Mouse (Mus musculus) kidney, embryonic 15.5 days (tissue): ENCODE results near the gene Myh14. TPM values are rescaled to one million over a fixed set of nuclear protein-coding genes. Genes with fewer than 3 reads are reported as not detected.

Source experiments
- ATAC-seq: fragments of 200-750 bp; cut with Nextera tagmentation; replicated peaks from 2 replicates; pipeline ENCODE4 v1.8.0; 2017; ENCODE audit warnings: moderate TSS enrichment; ENCODE audit not compliant: low FRiP score
- H3K27ac ChIP-seq: fragments of 300-500 bp; sonication (generic); 2 replicates; pipeline ENCODE4 v1.5.1; 2015; ENCODE audit warnings: mild to moderate bottlenecking, inconsistent platforms
- H3K27me3 ChIP-seq: fragments of 300-500 bp; sonication (generic); 2 replicates; pipeline ENCODE4 v1.6.1; 2015; ENCODE audit warnings: inconsistent platforms
- H3K36me3 ChIP-seq: fragments of 300-500 bp; sonication (generic); 2 replicates; pipeline ENCODE4 v1.6.1; 2015; ENCODE audit warnings: inconsistent platforms
- H3K4me1 ChIP-seq: fragments of 300-500 bp; sonication (generic); 2 replicates; pipeline ENCODE4 v1.6.1; 2015; ENCODE audit warnings: inconsistent platforms
- H3K4me2 ChIP-seq: fragments of 300-500 bp; sonication (generic); 2 replicates; pipeline ENCODE4 v1.6.1; 2015; ENCODE audit warnings: moderate library complexity, mild to moderate bottlenecking, inconsistent platforms
- H3K4me3 ChIP-seq: fragments of 300-500 bp; sonication (generic); replicated peaks from 2 replicates; pipeline ENCODE4 v1.5.1; 2015; ENCODE audit warnings: mild to moderate bottlenecking, inconsistent platforms
- H3K9ac ChIP-seq: fragments of 300-500 bp; sonication (generic); 2 replicates; pipeline ENCODE4 v1.6.1; 2015; ENCODE audit warnings: mild to moderate bottlenecking, inconsistent platforms
- H3K9me3 ChIP-seq: fragments of 300-500 bp; sonication (generic); replicated peaks from 2 replicates; pipeline ENCODE4 v1.6.1; 2016; ENCODE audit warnings: inconsistent platforms
- WGBS: fragments of 180-500 bp; shearing (Covaris S2); methylation state at CpG from one replicate; pipeline ENCODE4 v1.1.7; 2015; ENCODE audit warnings: mixed read lengths; 5-methylcytosine and 5-hydroxymethylcytosine counted together
- polyA plus RNA-seq: library from polyadenylated mRNA; unstranded; fragments of >200 nt; fragmentation: Nextera tagmentation; extraction: Ambion mirVana; gene quantifications from 2 replicates; pipeline ENCODE4 v1.2.1, GENCODE M21; 2015

Myh14 gene
- polyA plus RNA-seq, 1 experiment from 2014 or later = 2.7 TPM

GRCm38 (mm10) chr7:44586518-44586917, 84.1 kb downstream of the Myh14 start:
- no peak overlapping the region for H3K27ac ChIP-seq
- peaks cover 76% of the 10 kb centered on the region for H3K27me3 ChIP-seq
- no peaks in the 10 kb centered on the region for H3K36me3 ChIP-seq
- 15% methylated on average over 19 of the region's 19 CpGs for WGBS
- no peaks in the 10 kb centered on the region for H3K9me3 ChIP-seq
- peak overlapping the region; percentile 61 for H3K4me2 ChIP-seq
- H3K9ac ChIP-seq = no peak overlapping the region
- peaks cover 44% of the 10 kb centered on the region for H3K4me1 ChIP-seq
- H3K4me3 ChIP-seq = peak overlapping the region; percentile 34
- no peak for ATAC-seq

GRCm38 (mm10) chr7:44585606-44586005, 85.0 kb downstream of the Myh14 start:
- Histone ChIP-seq H3K9ac (no peak overlapping the region), H3K4me1 (peaks cover 35% of the 10 kb centered on the region), H3K4me2 (no peak overlapping the region), H3K4me3 (no peak overlapping the region), H3K27ac (no peak overlapping the region), H3K9me3 (no peaks in the 10 kb centered on the region), H3K36me3 (no peaks in the 10 kb centered on the region), H3K27me3 (peaks cover 75% of the 10 kb centered on the region)
- 95% methylated on average over 6 of the region's 6 CpGs for WGBS
- ATAC-seq = no peak

GRCm38 (mm10) chr7:44584921-44585320, 85.7 kb downstream of the Myh14 start:
- peaks cover 70% of the 10 kb centered on the region for H3K27me3 ChIP-seq
- WGBS = 90% methylated on average over 6 of the region's 6 CpGs
- no peak overlapping the region for H3K9ac ChIP-seq
- no peak overlapping the region for H3K4me3 ChIP-seq
- no peaks in the 10 kb centered on the region for H3K36me3 ChIP-seq
- ATAC-seq = no peak
- no peak overlapping the region for H3K4me2 ChIP-seq
- H3K27ac ChIP-seq = no peak overlapping the region
- no peaks in the 10 kb centered on the region for H3K9me3 ChIP-seq
- peaks cover 29% of the 10 kb centered on the region for H3K4me1 ChIP-seq

- ATAC-seq = no peak
- Histone ChIP-seq H3K4me3 (no peak overlapping the region), H3K4me2 (no peak overlapping the region), H3K4me1 (peaks cover 24% of the 10 kb centered on the region), H3K36me3 (no peaks in the 10 kb centered on the region), H3K27me3 (peaks cover 64% of the 10 kb centered on the region), H3K9ac (no peak overlapping the region), H3K27ac (no peak overlapping the region), H3K9me3 (no peaks in the 10 kb centered on the region)
- WGBS = 78% methylated on average over 4 of the region's 4 CpGs
Observed at GRCm38 (mm10) chr7:44584265-44584804, 86.3 kb downstream of the Myh14 start.

GRCm38 (mm10) chr7:44583146-44583545, 87.5 kb downstream of the Myh14 start:
- Histone ChIP-seq H3K4me3 (no peak overlapping the region), H3K27me3 (peaks cover 53% of the 10 kb centered on the region), H3K9ac (no peak overlapping the region), H3K27ac (no peak overlapping the region), H3K9me3 (no peaks in the 10 kb centered on the region), H3K4me1 (peaks cover 12% of the 10 kb centered on the region), H3K4me2 (no peak overlapping the region), H3K36me3 (no peaks in the 10 kb centered on the region)
- no peak for ATAC-seq
- WGBS = 93% methylated on average over 1 of the region's 1 CpGs

- Histone ChIP-seq H3K27ac (no peak overlapping the region), H3K9me3 (no peaks in the 10 kb centered on the region), H3K4me3 (no peak overlapping the region), H3K9ac (no peak overlapping the region), H3K27me3 (peaks cover 48% of the 10 kb centered on the region), H3K4me1 (peaks cover 11% of the 10 kb centered on the region), H3K4me2 (no peak overlapping the region), H3K36me3 (no peaks in the 10 kb centered on the region)
- no peak for ATAC-seq
- 77% methylated on average over 5 of the region's 5 CpGs for WGBS
Observed at GRCm38 (mm10) chr7:44582709-44583108, 87.9 kb downstream of the Myh14 start.

- no peaks in the 10 kb centered on the region for H3K36me3 ChIP-seq
- H3K9ac ChIP-seq = no peak overlapping the region
- H3K4me2 ChIP-seq = no peak overlapping the region
- no peak for ATAC-seq
- peaks cover 3% of the 10 kb centered on the region for H3K4me1 ChIP-seq
- H3K4me3 ChIP-seq = no peak overlapping the region
- H3K27ac ChIP-seq = no peak overlapping the region
- H3K27me3 ChIP-seq = peaks cover 37% of the 10 kb centered on the region
- WGBS = 79% methylated on average over 6 of the region's 6 CpGs
- H3K9me3 ChIP-seq = no peaks in the 10 kb centered on the region
Observed at GRCm38 (mm10) chr7:44581637-44582036, 89.0 kb downstream of the Myh14 start.

GRCm38 (mm10) chr7:44576333-44576844, 94.3 kb downstream of the Myh14 start:
- H3K4me1 ChIP-seq = peaks cover 4% of the 10 kb centered on the region; the same call in 1 of the 2 replicates
- H3K27ac ChIP-seq = no peak overlapping the region
- 0 out of 2 replicates have a peak, but pooled peaks cover 9% of the 10 kb centered on the region for H3K27me3 ChIP-seq
- 50% methylated on average over 5 of the region's 5 CpGs for WGBS
- H3K36me3 ChIP-seq = no peaks in the 10 kb centered on the region
- H3K4me3 ChIP-seq = no peak overlapping the region
- ATAC-seq = no peak
- H3K9ac ChIP-seq = no peak overlapping the region
- no peak overlapping the region for H3K4me2 ChIP-seq
- no peaks in the 10 kb centered on the region for H3K9me3 ChIP-seq

- no peak overlapping the region for H3K9ac ChIP-seq
- H3K36me3 ChIP-seq = no peaks in the 10 kb centered on the region
- H3K27ac ChIP-seq = no peak overlapping the region
- H3K9me3 ChIP-seq = no peaks in the 10 kb centered on the region
- 0 out of 2 replicates have a peak overlapping the region, but pooled peaks have one; percentile 0 for H3K4me2 ChIP-seq
- 73% methylated on average over 5 of the region's 5 CpGs for WGBS
- H3K4me3 ChIP-seq = no peak overlapping the region
- peaks cover 4% of the 10 kb centered on the region; the same call in 1 of the 2 replicates for H3K4me1 ChIP-seq
- H3K27me3 ChIP-seq = peaks cover 10% of the 10 kb centered on the region
- ATAC-seq = no peak
Observed at GRCm38 (mm10) chr7:44572956-44573484, 97.6 kb downstream of the Myh14 start.

- Histone ChIP-seq H3K27ac (0 out of 2 replicates have a peak within 1 kb of the TSS, but pooled peaks have one; percentile 15), H3K4me2 (0 out of 2 replicates have a peak within 1 kb of the TSS, but pooled peaks have one; percentile 0)
Observed at GRCm38 (mm10) chr7:44572213-44572701, 98.4 kb downstream of the Myh14 start, which contains the start of gene Napsa. Gene Napsa, plus strand, starts transcription at chr7:44572380.

GRCm38 (mm10) chr7:44571811-44572210, 98.8 kb downstream of the Myh14 start:
- H3K9me3 ChIP-seq = no peaks in the 10 kb centered on the region
- WGBS = 37% methylated on average over 4 of the region's 4 CpGs
- no peaks in the 10 kb centered on the region for H3K36me3 ChIP-seq
- 0 out of 2 replicates have a peak overlapping the region, but pooled peaks have one; percentile 15 for H3K27ac ChIP-seq
- peaks cover 4% of the 10 kb centered on the region; the same call in 1 of the 2 replicates for H3K4me1 ChIP-seq
- ATAC-seq = no peak
- H3K4me2 ChIP-seq = no peak overlapping the region
- H3K27me3 ChIP-seq = peaks cover 10% of the 10 kb centered on the region
- no peak overlapping the region for H3K9ac ChIP-seq
- no peak overlapping the region for H3K4me3 ChIP-seq

More at GRCm38 (mm10) chr7:44572213-44572701, 98.4 kb downstream of the Myh14 start, which contains the start of gene Napsa:
- peaks cover 10% of the 10 kb centered on the region for H3K27me3 ChIP-seq
- no peaks in the 10 kb centered on the region for H3K9me3 ChIP-seq
- peak; percentile 84 for ATAC-seq
- 34% methylated on average over 7 of the region's 7 CpGs for WGBS
- peaks cover 4% of the 10 kb centered on the region; the same call in 1 of the 2 replicates for H3K4me1 ChIP-seq
- H3K4me3 ChIP-seq = no peak within 1 kb of the TSS
- H3K36me3 ChIP-seq = no peaks in the 10 kb centered on the region
- no peak within 1 kb of the TSS for H3K9ac ChIP-seq

- H3K4me2 ChIP-seq = no peak overlapping the region
- peaks cover 10% of the 10 kb centered on the region for H3K27me3 ChIP-seq
- ATAC-seq = no peak
- 0 out of 2 replicates have a peak overlapping the region, but pooled peaks have one; percentile 15 for H3K27ac ChIP-seq
- no peaks in the 10 kb centered on the region for H3K9me3 ChIP-seq
- H3K4me3 ChIP-seq = no peak overlapping the region
- no peaks in the 10 kb centered on the region for H3K36me3 ChIP-seq
- no peak overlapping the region for H3K9ac ChIP-seq
- H3K4me1 ChIP-seq = peaks cover 4% of the 10 kb centered on the region; the same call in 1 of the 2 replicates
- 87% methylated on average over 6 of the region's 6 CpGs for WGBS
Observed at GRCm38 (mm10) chr7:44570989-44571388, 99.7 kb downstream of the Myh14 start.
